Mouse (Mus musculus) C2C12 (cell line): ENCODE results near the gene Psmc6.

Experiments
- CEBPB ChIP-seq: IDR thresholded peaks from one replicate; pipeline ENCODE4 v1.6.1; 2011; ENCODE audit warnings: low read depth, mild to moderate bottlenecking, control low read depth, moderate library complexity
- CTCF ChIP-seq: IDR thresholded peaks from one replicate; pipeline ENCODE4 v1.5.1; 2011; ENCODE audit not compliant: control insufficient read depth, insufficient read depth, insufficient read length
- FOSL1 ChIP-seq: IDR thresholded peaks from one replicate; pipeline ENCODE4 v1.8.0; 2011; ENCODE audit warnings: mild to moderate bottlenecking, low read length; ENCODE audit not compliant: poor library complexity, insufficient read depth, severe bottlenecking
- MAX ChIP-seq: IDR thresholded peaks from one replicate; pipeline ENCODE4 v1.6.1; 2011; ENCODE audit warnings: mild to moderate bottlenecking, control low read depth
- MYOD1 ChIP-seq: IDR thresholded peaks from one replicate; pipeline ENCODE4 v1.6.1; 2011; ENCODE audit warnings: low read depth; ENCODE audit not compliant: control insufficient read depth, insufficient read length
- MYOG ChIP-seq: IDR thresholded peaks from one replicate; pipeline ENCODE4 v1.6.1; 2011; ENCODE audit not compliant: control insufficient read depth, insufficient read length; ENCODE audit errors: extremely low read depth
- USF1 ChIP-seq: IDR thresholded peaks from one replicate; pipeline ENCODE4 v1.6.1; 2011; ENCODE audit warnings: low read depth, mild to moderate bottlenecking, control low read depth, moderate library complexity

- TF ChIP-seq CTCF = no peak
- TF ChIP-seq MAX = no peak
- no peak for TF ChIP-seq MYOD1
- TF ChIP-seq FOSL1 = no peak
- TF ChIP-seq CEBPB = no peak
- no peak for TF ChIP-seq USF1
- TF ChIP-seq MYOG = no peak
Observed at GRCm38 (mm10) chr14:45365196-45365587, 35.6 kb downstream of the Psmc6 start.
